Mouse (Mus musculus) right cerebral cortex, postnatal 25 days (tissue): ENCODE results near the gene Hoxa4.

ENCODE experiments used
- DNase-seq: peaks from one replicate; pipeline ENCODE4 v3.0.0; 2022

Hoxa4 gene

GRCm38 (mm10) chr6:52177806-52178205 is 13.7 kb downstream of the Hoxa4 start:
- no peak for DNase-seq

GRCm38 (mm10) chr6:52177061-52177735 is 14.4 kb downstream of the Hoxa4 start, which contains the start of gene 5730596B20Rik:
Gene 5730596B20Rik, plus strand, starts transcription at chr6:52177498.
- DNase-seq = no peak

GRCm38 (mm10) chr6:52176391-52176790 is 15.2 kb downstream of the Hoxa4 start:
- no peak for DNase-seq

- no peak for DNase-seq
Measured at GRCm38 (mm10) chr6:52175864-52176263, 15.7 kb downstream of the Hoxa4 start.

- no peak for DNase-seq
Measured at GRCm38 (mm10) chr6:52174968-52175751, 16.4 kb downstream of the Hoxa4 start.

GRCm38 (mm10) chr6:52173648-52174047 is 17.9 kb downstream of the Hoxa4 start:
- DNase-seq = no peak

GRCm38 (mm10) chr6:52172501-52172900 is 19.1 kb downstream of the Hoxa4 start:
- DNase-seq = no peak

GRCm38 (mm10) chr6:52171938-52172337 is 19.6 kb downstream of the Hoxa4 start:
- no peak for DNase-seq

- DNase-seq = no peak
Measured at GRCm38 (mm10) chr6:52171331-52171730, 20.2 kb downstream of the Hoxa4 start.

- no peak for DNase-seq
Measured at GRCm38 (mm10) chr6:52170898-52171223, 20.7 kb downstream of the Hoxa4 start.

- DNase-seq = no peak
Measured at GRCm38 (mm10) chr6:52170166-52170897, 21.2 kb downstream of the Hoxa4 start.

- DNase-seq = no peak
Measured at GRCm38 (mm10) chr6:52169499-52170165, 21.9 kb downstream of the Hoxa4 start.

- DNase-seq = peak; percentile 9
Measured at GRCm38 (mm10) chr6:52168191-52169055, 23.1 kb downstream of the Hoxa4 start.

GRCm38 (mm10) chr6:52167736-52168161 is 23.8 kb downstream of the Hoxa4 start:
- DNase-seq = peak; percentile 5

- no peak for DNase-seq
Measured at GRCm38 (mm10) chr6:52167176-52167575, 24.4 kb downstream of the Hoxa4 start.

GRCm38 (mm10) chr6:52166431-52167077 is 25.0 kb downstream of the Hoxa4 start:
- DNase-seq = no peak

GRCm38 (mm10) chr6:52165441-52166370 is 25.8 kb downstream of the Hoxa4 start:
- peak; percentile 7 for DNase-seq

- peak; percentile 3 for DNase-seq
Measured at GRCm38 (mm10) chr6:52164626-52165440, 26.7 kb downstream of the Hoxa4 start, which contains the start of gene Hoxa2. Gene Hoxa2, minus strand, starts transcription at chr6:52164831.

- no peak for DNase-seq
Measured at GRCm38 (mm10) chr6:52164051-52164625, 27.4 kb downstream of the Hoxa4 start.
